Mouse (Mus musculus): ENCODE data around the gene Nemf.

DNA sequence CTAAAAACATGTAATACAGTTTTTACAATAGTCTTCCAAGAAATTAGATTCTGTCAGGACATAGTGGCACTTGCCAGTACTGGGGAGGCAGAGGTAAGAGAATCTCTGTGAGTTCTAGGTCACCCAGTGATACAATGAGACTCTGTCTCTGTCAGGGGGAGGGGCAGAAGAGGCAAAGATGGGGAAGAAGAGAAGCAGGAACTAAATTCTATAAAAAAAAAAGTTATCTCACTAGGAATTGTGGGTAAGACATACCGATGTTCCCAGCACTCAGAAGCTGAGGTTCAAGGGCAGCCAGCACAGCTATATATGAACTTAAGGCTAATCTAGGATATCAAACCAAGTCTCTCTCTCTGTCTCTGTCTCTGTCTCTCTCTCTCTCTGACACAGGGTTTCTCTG lies 24.8 kb downstream of the Nemf start:
- TF ChIP-seq CTCF (IDR thresholded peaks at IDR 0.05; ENCODE audit: low read depth, low read length) (no peak), POLR2A (IDR thresholded peaks at IDR 0.05; ENCODE audit: borderline replicate concordance, low read depth, low read length) (no peak)
